Mouse (Mus musculus): ENCODE results near the gene Lyst. TPM values are rescaled to one million over a fixed set of nuclear protein-coding genes. Genes with fewer than 3 reads are reported as not detected.
A peak's percentile ranks its signal among the peaks of the same experiment; 100 is the strongest.

The Lyst gene
- polyA plus RNA-seq, 1 experiment from 2014 or later, result 3.2 TPM

- H3K36me3 ChIP-seq (ENCODE audit: insufficient read depth, low read length), result no peaks in the 10 kb centered on the region
- H3K4me3 ChIP-seq (ENCODE audit: low read length), result no peak overlapping the region
- no peaks in the 10 kb centered on the region for H3K27me3 ChIP-seq (ENCODE audit: insufficient read depth, low read length)
- H3K9me3 ChIP-seq (ENCODE audit: low read length), result no peaks in the 10 kb centered on the region
- no peaks in the 10 kb centered on the region for H3K4me1 ChIP-seq (ENCODE audit: insufficient read depth, low read length)
- 76% methylated on average over 5 of the region's 5 CpGs for WGBS
- ATAC-seq (ENCODE audit: low FRiP score, low TSS enrichment), result no peak
- no peak overlapping the region for H3K9ac ChIP-seq (replicated peaks; ENCODE audit: low read length)
- H3K4me2 ChIP-seq (replicated peaks; ENCODE audit: low read depth, low read length), result no peak overlapping the region
- no peak overlapping the region for H3K27ac ChIP-seq (ENCODE audit: low read length)
Measured at GRCm38 (mm10) chr13:13557001-13557743, 33.0 kb upstream of the Lyst start.

GRCm38 (mm10) chr13:13558251-13558650, 31.9 kb upstream of the Lyst start:
- Histone ChIP-seq H3K9me3 (ENCODE audit: low read length) (no peaks in the 10 kb centered on the region), H3K4me2 (replicated peaks; ENCODE audit: low read depth, low read length) (no peak overlapping the region), H3K4me3 (ENCODE audit: low read length) (no peak overlapping the region), H3K27me3 (ENCODE audit: insufficient read depth, low read length) (no peaks in the 10 kb centered on the region), H3K27ac (ENCODE audit: low read length) (no peak overlapping the region), H3K9ac (replicated peaks; ENCODE audit: low read length) (no peak overlapping the region), H3K4me1 (ENCODE audit: insufficient read depth, low read length) (no peaks in the 10 kb centered on the region), H3K36me3 (ENCODE audit: insufficient read depth, low read length) (no peaks in the 10 kb centered on the region)
- ATAC-seq (ENCODE audit: low FRiP score, low TSS enrichment), result no peak
- WGBS, result 85% methylated on average over 2 of the region's 2 CpGs

GRCm38 (mm10) chr13:13558900-13559299, 31.3 kb upstream of the Lyst start:
- 68% methylated on average over 5 of the region's 5 CpGs for WGBS
- Histone ChIP-seq H3K4me3 (ENCODE audit: low read length) (no peak overlapping the region), H3K9me3 (ENCODE audit: low read length) (no peaks in the 10 kb centered on the region), H3K36me3 (ENCODE audit: insufficient read depth, low read length) (no peaks in the 10 kb centered on the region), H3K4me1 (ENCODE audit: insufficient read depth, low read length) (no peaks in the 10 kb centered on the region), H3K27ac (ENCODE audit: low read length) (no peak overlapping the region), H3K4me2 (replicated peaks; ENCODE audit: low read depth, low read length) (no peak overlapping the region), H3K27me3 (ENCODE audit: insufficient read depth, low read length) (no peaks in the 10 kb centered on the region), H3K9ac (replicated peaks; ENCODE audit: low read length) (no peak overlapping the region)
- no peak for ATAC-seq (ENCODE audit: low FRiP score, low TSS enrichment)

- no peak overlapping the region for H3K27ac ChIP-seq (ENCODE audit: low read length)
- ATAC-seq (ENCODE audit: low FRiP score, low TSS enrichment), result peak; percentile 46; the same call in 1 of the 2 replicates
Measured at GRCm38 (mm10) chr13:13562571-13562970, 27.6 kb upstream of the Lyst start.

GRCm38 (mm10) chr13:13564116-13564515, 26.1 kb upstream of the Lyst start:
- H3K4me2 ChIP-seq (replicated peaks; ENCODE audit: low read depth, low read length), result no peak overlapping the region
- H3K9ac ChIP-seq (replicated peaks; ENCODE audit: low read length), result no peak overlapping the region
- no peaks in the 10 kb centered on the region for H3K27me3 ChIP-seq (ENCODE audit: insufficient read depth, low read length)
- H3K4me3 ChIP-seq (ENCODE audit: low read length), result no peak overlapping the region
- no peak overlapping the region for H3K27ac ChIP-seq (ENCODE audit: low read length)
- WGBS, result 23% methylated on average over 2 of the region's 2 CpGs
- no peaks in the 10 kb centered on the region for H3K4me1 ChIP-seq (ENCODE audit: insufficient read depth, low read length)
- ATAC-seq (ENCODE audit: low FRiP score, low TSS enrichment), result peak; percentile 66; the same call in 1 of the 2 replicates
- no peaks in the 10 kb centered on the region for H3K36me3 ChIP-seq (ENCODE audit: insufficient read depth, low read length)
- no peaks in the 10 kb centered on the region for H3K9me3 ChIP-seq (ENCODE audit: low read length)

More at GRCm38 (mm10) chr13:13562571-13562970, 27.6 kb upstream of the Lyst start:
- Histone ChIP-seq H3K4me3 (ENCODE audit: low read length) (no peak overlapping the region), H3K36me3 (ENCODE audit: insufficient read depth, low read length) (no peaks in the 10 kb centered on the region), H3K4me2 (replicated peaks; ENCODE audit: low read depth, low read length) (no peak overlapping the region), H3K27me3 (ENCODE audit: insufficient read depth, low read length) (no peaks in the 10 kb centered on the region), H3K9me3 (ENCODE audit: low read length) (no peaks in the 10 kb centered on the region), H3K9ac (replicated peaks; ENCODE audit: low read length) (no peak overlapping the region), H3K4me1 (ENCODE audit: insufficient read depth, low read length) (no peaks in the 10 kb centered on the region)
- WGBS, result 51% methylated on average over 6 of the region's 6 CpGs

- no peak overlapping the region for H3K9ac ChIP-seq (replicated peaks; ENCODE audit: low read length)
- H3K36me3 ChIP-seq (ENCODE audit: insufficient read depth, low read length), result no peaks in the 10 kb centered on the region
- H3K9me3 ChIP-seq (ENCODE audit: low read length), result no peaks in the 10 kb centered on the region
- H3K4me1 ChIP-seq (ENCODE audit: insufficient read depth, low read length), result no peaks in the 10 kb centered on the region
- H3K4me3 ChIP-seq (ENCODE audit: low read length), result no peak overlapping the region
- WGBS, result 63% methylated on average over 4 of the region's 4 CpGs
- no peak overlapping the region for H3K4me2 ChIP-seq (replicated peaks; ENCODE audit: low read depth, low read length)
- H3K27me3 ChIP-seq (ENCODE audit: insufficient read depth, low read length), result no peaks in the 10 kb centered on the region
- no peak for ATAC-seq (ENCODE audit: low FRiP score, low TSS enrichment)
- H3K27ac ChIP-seq (ENCODE audit: low read length), result no peak overlapping the region
Measured at GRCm38 (mm10) chr13:13564541-13564940, 25.7 kb upstream of the Lyst start.

- Histone ChIP-seq H3K36me3 (ENCODE audit: insufficient read depth, low read length) (no peaks in the 10 kb centered on the region), H3K9me3 (ENCODE audit: low read length) (no peaks in the 10 kb centered on the region), H3K4me2 (replicated peaks; ENCODE audit: low read depth, low read length) (no peak overlapping the region), H3K4me3 (ENCODE audit: low read length) (no peak overlapping the region), H3K4me1 (ENCODE audit: insufficient read depth, low read length) (no peaks in the 10 kb centered on the region), H3K27me3 (ENCODE audit: insufficient read depth, low read length) (no peaks in the 10 kb centered on the region), H3K27ac (ENCODE audit: low read length) (no peak overlapping the region), H3K9ac (replicated peaks; ENCODE audit: low read length) (no peak overlapping the region)
- WGBS, result 91% methylated on average over 6 of the region's 6 CpGs
- no peak for ATAC-seq (ENCODE audit: low FRiP score, low TSS enrichment)
Measured at GRCm38 (mm10) chr13:13567640-13568039, 22.6 kb upstream of the Lyst start.

GRCm38 (mm10) chr13:13568824-13569223, 21.4 kb upstream of the Lyst start:
- Histone ChIP-seq H3K9ac (replicated peaks; ENCODE audit: low read length) (no peak overlapping the region), H3K36me3 (ENCODE audit: insufficient read depth, low read length) (no peaks in the 10 kb centered on the region), H3K9me3 (ENCODE audit: low read length) (no peaks in the 10 kb centered on the region), H3K4me3 (ENCODE audit: low read length) (no peak overlapping the region), H3K4me2 (replicated peaks; ENCODE audit: low read depth, low read length) (no peak overlapping the region), H3K27ac (ENCODE audit: low read length) (no peak overlapping the region), H3K4me1 (ENCODE audit: insufficient read depth, low read length) (0 out of 2 replicates have a peak, but pooled peaks cover 3% of the 10 kb centered on the region), H3K27me3 (ENCODE audit: insufficient read depth, low read length) (no peaks in the 10 kb centered on the region)
- no peak for ATAC-seq (ENCODE audit: low FRiP score, low TSS enrichment)
- 77% methylated on average over 1 of the region's 1 CpGs for WGBS

- Histone ChIP-seq H3K27ac (ENCODE audit: low read length) (no peak overlapping the region), H3K9me3 (ENCODE audit: low read length) (no peaks in the 10 kb centered on the region), H3K4me3 (ENCODE audit: low read length) (no peak overlapping the region), H3K36me3 (ENCODE audit: insufficient read depth, low read length) (no peaks in the 10 kb centered on the region), H3K27me3 (ENCODE audit: insufficient read depth, low read length) (no peaks in the 10 kb centered on the region), H3K9ac (replicated peaks; ENCODE audit: low read length) (no peak overlapping the region), H3K4me2 (replicated peaks; ENCODE audit: low read depth, low read length) (no peak overlapping the region), H3K4me1 (ENCODE audit: insufficient read depth, low read length) (0 out of 2 replicates have a peak, but pooled peaks cover 3% of the 10 kb centered on the region)
- ATAC-seq (ENCODE audit: low FRiP score, low TSS enrichment), result no peak
Measured at GRCm38 (mm10) chr13:13569603-13570002, 20.6 kb upstream of the Lyst start.

GRCm38 (mm10) chr13:13572060-13572835, 17.9 kb upstream of the Lyst start:
- Histone ChIP-seq H3K4me3 (ENCODE audit: low read length) (no peak overlapping the region), H3K4me2 (replicated peaks; ENCODE audit: low read depth, low read length) (no peak overlapping the region), H3K36me3 (ENCODE audit: insufficient read depth, low read length) (no peaks in the 10 kb centered on the region), H3K27me3 (ENCODE audit: insufficient read depth, low read length) (no peaks in the 10 kb centered on the region), H3K27ac (ENCODE audit: low read length) (no peak overlapping the region), H3K9me3 (ENCODE audit: low read length) (no peaks in the 10 kb centered on the region), H3K4me1 (ENCODE audit: insufficient read depth, low read length) (peaks cover 28% of the 10 kb centered on the region), H3K9ac (replicated peaks; ENCODE audit: low read length) (no peak overlapping the region)
- 75% methylated on average over 10 of the region's 10 CpGs for WGBS
- no peak for ATAC-seq (ENCODE audit: low FRiP score, low TSS enrichment)
